Mouse (Mus musculus): ENCODE results near the gene Dmd.
A peak's percentile ranks its signal among the peaks of the same experiment; 100 is the strongest.

The Dmd gene

GRCm38 (mm10) chrX:84364981-84365380, 1416.3 kb downstream of the Dmd start:
- DNase-seq (ENCODE audit: low spot score in 2 of 2) = no peak

GRCm38 (mm10) chrX:84435608-84436007, 1486.9 kb downstream of the Dmd start:
- no peak for DNase-seq (ENCODE audit: low spot score in 2 of 2)

GRCm38 (mm10) chrX:84436556-84436955, 1487.9 kb downstream of the Dmd start:
- DNase-seq (ENCODE audit: low spot score in 2 of 2) = no peak

GRCm38 (mm10) chrX:84442996-84443395, 1494.3 kb downstream of the Dmd start:
- no peak for DNase-seq (ENCODE audit: low spot score in 2 of 2)

- DNase-seq (ENCODE audit: low spot score in 2 of 2) = no peak
Measured at GRCm38 (mm10) chrX:84443985-84444384, 1495.3 kb downstream of the Dmd start.

- DNase-seq (ENCODE audit: low spot score in 2 of 2) = no peak
Measured at GRCm38 (mm10) chrX:84444638-84445037, 1496.0 kb downstream of the Dmd start.

GRCm38 (mm10) chrX:84454473-84454872, 1505.8 kb downstream of the Dmd start:
- DNase-seq (ENCODE audit: low spot score in 2 of 2) = no peak

GRCm38 (mm10) chrX:84514650-84515366, 1566.1 kb downstream of the Dmd start:
- DNase-seq (ENCODE audit: low spot score in 2 of 2) = no peak

- DNase-seq (ENCODE audit: low spot score in 2 of 2) = no peak
Measured at GRCm38 (mm10) chrX:84551995-84552394, 1603.3 kb downstream of the Dmd start.

- DNase-seq (ENCODE audit: low spot score in 2 of 2) = no peak
Measured at GRCm38 (mm10) chrX:84553441-84553840, 1604.8 kb downstream of the Dmd start.

GRCm38 (mm10) chrX:84598476-84598875, 1649.8 kb downstream of the Dmd start:
- no peak for DNase-seq (ENCODE audit: low spot score in 2 of 2)

- no peak for DNase-seq (ENCODE audit: low spot score in 2 of 2)
Measured at GRCm38 (mm10) chrX:84640446-84640845, 1691.8 kb downstream of the Dmd start.

- DNase-seq (ENCODE audit: low spot score in 2 of 2) = no peak
Measured at GRCm38 (mm10) chrX:84747683-84748082, 1799.0 kb downstream of the Dmd start.

GRCm38 (mm10) chrX:84860012-84860647, 1911.5 kb downstream of the Dmd start:
- peak; percentile 0 to 1 for DNase-seq (ENCODE audit: low spot score in 2 of 2)

GRCm38 (mm10) chrX:84873090-84873489, 1924.4 kb downstream of the Dmd start:
- DNase-seq (ENCODE audit: low spot score in 2 of 2) = no peak

- DNase-seq (ENCODE audit: low spot score in 2 of 2) = no peak
Measured at GRCm38 (mm10) chrX:84878125-84878524, 1929.5 kb downstream of the Dmd start.

GRCm38 (mm10) chrX:84932715-84933473, 1984.2 kb downstream of the Dmd start:
- no peak for DNase-seq (ENCODE audit: low spot score in 2 of 2)

- DNase-seq (ENCODE audit: low spot score in 2 of 2) = no peak
Measured at GRCm38 (mm10) chrX:84960557-84960956, 2011.9 kb downstream of the Dmd start.

- no peak for DNase-seq (ENCODE audit: low spot score in 2 of 2)
Measured at GRCm38 (mm10) chrX:84960972-84961371, 2012.3 kb downstream of the Dmd start.

GRCm38 (mm10) chrX:85008304-85008703, 2059.6 kb downstream of the Dmd start:
- no peak for DNase-seq (ENCODE audit: low spot score in 2 of 2)

- DNase-seq (ENCODE audit: low spot score in 2 of 2) = no peak
Measured at GRCm38 (mm10) chrX:85041466-85042058, 2092.9 kb downstream of the Dmd start.

GRCm38 (mm10) chrX:85046631-85047030, 2098.0 kb downstream of the Dmd start:
- no peak for DNase-seq (ENCODE audit: low spot score in 2 of 2)

All from spleen, postnatal 36 days (tissue).